Mouse (Mus musculus): Measurements from ENCODE around the gene Abl2.
A peak's percentile ranks its signal among the peaks of the same experiment; 100 is the strongest.

DNA sequence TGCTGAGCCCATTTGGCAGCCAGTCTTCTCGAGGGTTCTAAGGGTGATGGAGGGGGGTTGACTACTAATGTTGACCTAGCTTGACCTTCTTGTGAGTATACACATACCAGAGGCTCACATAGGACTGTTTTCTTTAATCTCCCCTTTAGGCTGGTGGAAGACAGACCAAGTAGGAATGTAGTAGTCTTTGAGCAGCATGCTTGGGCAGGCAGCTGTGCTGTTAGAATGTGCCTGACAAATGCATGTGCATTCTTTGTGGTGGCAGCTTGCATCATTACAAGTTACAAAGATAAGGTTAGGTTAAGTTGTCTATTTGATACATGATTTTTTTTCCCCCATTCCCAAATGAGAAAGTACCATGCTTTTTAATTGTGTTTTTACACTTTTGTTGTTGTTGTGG is 31.8 kb downstream of the Abl2 start:
- no peak for TF ChIP-seq MAX (IDR thresholded peaks at IDR 0.05; ENCODE audit: low read depth)
- no peak for TF ChIP-seq POLR2A (IDR thresholded peaks at IDR 0.05; ENCODE audit: insufficient read length, low read depth)
- TF ChIP-seq MYOG (IDR thresholded peaks at IDR 0.05; ENCODE audit: control insufficient read depth in 1 of 3, insufficient read depth in 1 of 3, insufficient read length in 2 of 3, low read depth in 2 of 3), result peak; percentile 49 to 86 (median 85)
- peak; percentile 73 for TF ChIP-seq TCF12 (IDR thresholded peaks at IDR 0.05; ENCODE audit: insufficient read depth, poor library complexity, severe bottlenecking)
- no peak for TF ChIP-seq USF1 (IDR thresholded peaks at IDR 0.05; ENCODE audit: low read depth)
